Mouse (Mus musculus): ENCODE measurements around the gene Tmem88b.

- TF ChIP-seq CTCF (IDR thresholded peaks at IDR 0.05; ENCODE audit: borderline replicate concordance, insufficient read depth, low read depth, low read length): no peak
- no peak for TF ChIP-seq POLR2A (IDR thresholded peaks at IDR 0.05; ENCODE audit: borderline replicate concordance, insufficient read depth, low read length)
These were observed 2.1 kb downstream of the Tmem88b start for GRCm38 (mm10) chr4:155783486-155784080.

Data from cerebellum, adult 2 months (tissue).